Mouse (Mus musculus) cerebral cortex, adult 2 months (tissue): Measurements from ENCODE around the gene Rab17.

Source experiments
- WGBS: fragments of 180-500 bp; shearing (Covaris S2); methylation state at CpG from one replicate; pipeline ENCODE4 v1.1.7; 2018; 5-methylcytosine and 5-hydroxymethylcytosine counted together

The Rab17 gene

GRCm38 (mm10) chr1:90995916-90996315, 26.5 kb upstream of the Rab17 start:
- 90% methylated on average over 1 of the region's 1 CpGs for WGBS

GRCm38 (mm10) chr1:90981346-90981745, 11.9 kb upstream of the Rab17 start:
- 38% methylated on average over 3 of the region's 3 CpGs for WGBS

GRCm38 (mm10) chr1:90980638-90981330, 11.3 kb upstream of the Rab17 start:
- WGBS: 37% methylated on average over 10 of the region's 10 CpGs

GRCm38 (mm10) chr1:90975960-90976359, 6.5 kb upstream of the Rab17 start:
- WGBS: 69% methylated on average over 4 of the region's 4 CpGs

- 20% methylated on average over 12 of the region's 12 CpGs for WGBS
These were observed 5.6 kb upstream of the Rab17 start for GRCm38 (mm10) chr1:90974906-90975649.

- 78% methylated on average over 2 of the region's 2 CpGs for whole genome bisulfite sequencing
These were observed 4.1 kb upstream of the Rab17 start for GRCm38 (mm10) chr1:90973574-90973911.

GRCm38 (mm10) chr1:90972911-90973573, 3.6 kb upstream of the Rab17 start:
- WGBS: 23% methylated on average over 9 of the region's 9 CpGs

- 83% methylated on average over 10 of the region's 10 CpGs for WGBS
These were observed 475 bp upstream of the Rab17 start for GRCm38 (mm10) chr1:90969881-90970390.

- WGBS: 23% methylated on average over 4 of the region's 4 CpGs
These were observed 812 bp downstream of the Rab17 start for GRCm38 (mm10) chr1:90968649-90969048.

GRCm38 (mm10) chr1:90967583-90967982, 1.9 kb downstream of the Rab17 start:
- WGBS: 66% methylated on average over 7 of the region's 7 CpGs

- 40% methylated on average over 3 of the region's 3 CpGs for WGBS
These were observed 6.5 kb downstream of the Rab17 start for GRCm38 (mm10) chr1:90962994-90963393.

GRCm38 (mm10) chr1:90962526-90962925, 6.9 kb downstream of the Rab17 start:
- 83% methylated on average over 4 of the region's 4 CpGs for WGBS

- WGBS: 38% methylated on average over 7 of the region's 7 CpGs
These were observed 13.0 kb downstream of the Rab17 start for GRCm38 (mm10) chr1:90956245-90957096.

- 49% methylated on average over 11 of the region's 11 CpGs for WGBS
These were observed 15.8 kb downstream of the Rab17 start for GRCm38 (mm10) chr1:90953688-90954087.

GRCm38 (mm10) chr1:90952808-90953207, 16.7 kb downstream of the Rab17 start, which contains the start of gene Prlh:
Prlh (plus strand) TSS chr1:90953108.
- 92% methylated on average over 8 of the region's 8 CpGs for WGBS

GRCm38 (mm10) chr1:90951670-90952069, 17.8 kb downstream of the Rab17 start:
- 85% methylated on average over 7 of the region's 7 CpGs for WGBS

GRCm38 (mm10) chr1:90949309-90949708, 20.2 kb downstream of the Rab17 start:
- WGBS: 70% methylated on average over 9 of the region's 9 CpGs

- 82% methylated on average over 2 of the region's 2 CpGs for WGBS
These were observed 22.2 kb downstream of the Rab17 start for GRCm38 (mm10) chr1:90947252-90947651.

GRCm38 (mm10) chr1:90945171-90945570, 24.3 kb downstream of the Rab17 start:
- 70% methylated on average over 10 of the region's 10 CpGs for WGBS

- WGBS: 96% methylated on average over 4 of the region's 4 CpGs
These were observed 29.5 kb downstream of the Rab17 start for GRCm38 (mm10) chr1:90939980-90940379.

GRCm38 (mm10) chr1:90936990-90937389, 32.5 kb downstream of the Rab17 start:
- WGBS: 90% methylated on average over 9 of the region's 9 CpGs

GRCm38 (mm10) chr1:90933001-90933400, 36.5 kb downstream of the Rab17 start:
- WGBS: 68% methylated on average over 5 of the region's 5 CpGs
